Mouse (Mus musculus): Measurements from ENCODE around the gene Rora.

- no peak for TF ChIP-seq CTCF (IDR thresholded peaks at IDR 0.05; ENCODE audit: low read depth, low read length)
- TF ChIP-seq POLR2A (IDR thresholded peaks at IDR 0.05; ENCODE audit: borderline replicate concordance, low read depth, low read length), result no peak
Observed at GRCm38 (mm10) chr9:68807735-68808134, 154.1 kb downstream of the Rora start.
